Mouse (Mus musculus) E14TG2a.4 (cell line): ENCODE data around the gene Bmp5.

ENCODE experiments used
- H3K27me3 ChIP-seq: 2 replicates; pipeline ENCODE4 v1.6.1; 2014; ENCODE audit warnings: low read length, control low read depth; ENCODE audit not compliant: insufficient read depth
- H3K36me3 ChIP-seq: 2 replicates; pipeline ENCODE4 v1.6.1; 2014; ENCODE audit warnings: low read length, control low read depth; ENCODE audit not compliant: insufficient read depth
- H3K4me1 ChIP-seq: replicated peaks from 2 replicates; pipeline ENCODE4 v1.6.1; 2014; ENCODE audit warnings: low read depth, low read length, control low read depth
- H3K4me3 ChIP-seq: replicated peaks from 2 replicates; pipeline ENCODE4 v1.5.1; 2014; ENCODE audit warnings: mild to moderate bottlenecking, low read length
- H3K9me3 ChIP-seq: 2 replicates; pipeline ENCODE4 v1.6.1; 2014; ENCODE audit warnings: low read length, control low read depth
- CTCF ChIP-seq: conservative IDR thresholded peaks from 2 replicates; pipeline ENCODE4 v1.5.1; 2014; ENCODE audit warnings: low read length
- NANOG ChIP-seq: IDR thresholded peaks from 2 replicates; pipeline ENCODE4 v1.6.1; 2014; ENCODE audit warnings: borderline replicate concordance, low read length, mixed read lengths
- POU5F1 ChIP-seq: IDR thresholded peaks from 2 replicates; pipeline ENCODE4 v1.6.1; 2014; ENCODE audit warnings: low read length, borderline replicate concordance

Bmp5 gene

GRCm38 (mm10) chr9:75815161-75815560 is 40.0 kb downstream of the Bmp5 start:
- no peaks in the 10 kb centered on the region for H3K27me3 ChIP-seq
- TF ChIP-seq NANOG (no peak), POU5F1 (no peak), CTCF (no peak)

GRCm38 (mm10) chr9:75818400-75818799 is 43.2 kb downstream of the Bmp5 start:
- Histone ChIP-seq H3K36me3 (no peaks in the 10 kb centered on the region), H3K4me1 (no peaks in the 10 kb centered on the region), H3K27me3 (no peaks in the 10 kb centered on the region), H3K9me3 (no peaks in the 10 kb centered on the region), H3K4me3 (no peak overlapping the region)
- no peak for TF ChIP-seq CTCF
- TF ChIP-seq NANOG = no peak
- no peak for TF ChIP-seq POU5F1

More at GRCm38 (mm10) chr9:75815161-75815560, 40.0 kb downstream of the Bmp5 start:
- no peaks in the 10 kb centered on the region for H3K9me3 ChIP-seq
- H3K4me1 ChIP-seq = no peaks in the 10 kb centered on the region
- H3K36me3 ChIP-seq = no peaks in the 10 kb centered on the region
- H3K4me3 ChIP-seq = no peak overlapping the region

- no peaks in the 10 kb centered on the region for H3K9me3 ChIP-seq
- H3K27me3 ChIP-seq = no peaks in the 10 kb centered on the region
- no peak overlapping the region for H3K4me3 ChIP-seq
- no peaks in the 10 kb centered on the region for H3K4me1 ChIP-seq
- TF ChIP-seq NANOG = no peak
- no peaks in the 10 kb centered on the region for H3K36me3 ChIP-seq
Measured at GRCm38 (mm10) chr9:75832468-75832867, 57.3 kb downstream of the Bmp5 start.

- Histone ChIP-seq H3K4me1 (no peaks in the 10 kb centered on the region), H3K27me3 (no peaks in the 10 kb centered on the region), H3K36me3 (no peaks in the 10 kb centered on the region), H3K9me3 (no peaks in the 10 kb centered on the region), H3K4me3 (no peak overlapping the region)
- TF ChIP-seq NANOG = no peak
- TF ChIP-seq POU5F1 = no peak
- TF ChIP-seq CTCF = no peak
Measured at GRCm38 (mm10) chr9:75833189-75833732, 58.1 kb downstream of the Bmp5 start.

GRCm38 (mm10) chr9:75839450-75839849 is 64.3 kb downstream of the Bmp5 start:
- TF ChIP-seq NANOG (no peak), CTCF (no peak), POU5F1 (no peak)
- no peaks in the 10 kb centered on the region for H3K27me3 ChIP-seq

GRCm38 (mm10) chr9:75840841-75841240 is 65.7 kb downstream of the Bmp5 start:
- Histone ChIP-seq H3K9me3 (no peaks in the 10 kb centered on the region), H3K27me3 (no peaks in the 10 kb centered on the region), H3K4me3 (no peak overlapping the region), H3K36me3 (no peaks in the 10 kb centered on the region), H3K4me1 (no peaks in the 10 kb centered on the region)
- TF ChIP-seq NANOG (no peak), POU5F1 (no peak), CTCF (no peak)

More at GRCm38 (mm10) chr9:75839450-75839849, 64.3 kb downstream of the Bmp5 start:
- Histone ChIP-seq H3K4me3 (no peak overlapping the region), H3K36me3 (no peaks in the 10 kb centered on the region), H3K4me1 (no peaks in the 10 kb centered on the region), H3K9me3 (no peaks in the 10 kb centered on the region)

GRCm38 (mm10) chr9:75846010-75846409 is 70.8 kb downstream of the Bmp5 start:
- TF ChIP-seq NANOG (no peak), POU5F1 (no peak), CTCF (no peak)
- Histone ChIP-seq H3K4me1 (no peaks in the 10 kb centered on the region), H3K36me3 (no peaks in the 10 kb centered on the region), H3K27me3 (no peaks in the 10 kb centered on the region), H3K9me3 (no peaks in the 10 kb centered on the region), H3K4me3 (no peak overlapping the region)

- Histone ChIP-seq H3K36me3 (no peaks in the 10 kb centered on the region), H3K27me3 (no peaks in the 10 kb centered on the region), H3K4me1 (no peaks in the 10 kb centered on the region), H3K4me3 (no peak overlapping the region), H3K9me3 (no peaks in the 10 kb centered on the region)
- no peak for TF ChIP-seq CTCF
- TF ChIP-seq NANOG = no peak
- no peak for TF ChIP-seq POU5F1
Measured at GRCm38 (mm10) chr9:75850670-75851228, 75.6 kb downstream of the Bmp5 start.

- Histone ChIP-seq H3K4me3 (no peak overlapping the region), H3K36me3 (no peaks in the 10 kb centered on the region), H3K27me3 (no peaks in the 10 kb centered on the region), H3K4me1 (no peaks in the 10 kb centered on the region), H3K9me3 (no peaks in the 10 kb centered on the region)
- TF ChIP-seq POU5F1 (no peak), CTCF (no peak), NANOG (no peak)
Measured at GRCm38 (mm10) chr9:75858161-75858560, 83.0 kb downstream of the Bmp5 start.

GRCm38 (mm10) chr9:75858939-75859338 is 83.8 kb downstream of the Bmp5 start:
- TF ChIP-seq CTCF (no peak), POU5F1 (no peak), NANOG (no peak)

More at GRCm38 (mm10) chr9:75858939-75859338, 83.8 kb downstream of the Bmp5 start:
- H3K36me3 ChIP-seq = no peaks in the 10 kb centered on the region
- no peaks in the 10 kb centered on the region for H3K27me3 ChIP-seq
- H3K4me3 ChIP-seq = no peak overlapping the region
- H3K4me1 ChIP-seq = no peaks in the 10 kb centered on the region
- no peaks in the 10 kb centered on the region for H3K9me3 ChIP-seq
